Mouse (Mus musculus) spleen, adult 2 months (tissue): ENCODE results near the gene Cdk15. TPM values are rescaled to one million over a fixed set of nuclear protein-coding genes. Genes with fewer than 3 reads are reported as not detected.

ENCODE experiments used
- DNase-seq, 2 experiments: peaks; one replicate each; pipeline versions ENCODE4 v3.0.0 to v3.0.0-alpha.2; 2012 to 2021; ENCODE audit warnings: low spot score in 2 of 2, low read depth in 1 of 2
- H3K27ac ChIP-seq: fragments of 200-500 bp; 2 replicates; pipeline ENCODE4 v1.5.1; 2012; ENCODE audit warnings: low read length, inconsistent platforms; ENCODE audit not compliant: insufficient read depth
- H3K27me3 ChIP-seq: fragments of 200-500 bp; 2 replicates; pipeline ENCODE4 v1.6.1; 2012; ENCODE audit warnings: mild to moderate bottlenecking, moderate library complexity, low read length, inconsistent platforms; ENCODE audit not compliant: control insufficient read depth, insufficient read depth
- H3K36me3 ChIP-seq: fragments of 200-500 bp; 2 replicates; pipeline ENCODE4 v1.6.1; 2012; ENCODE audit warnings: mild to moderate bottlenecking, low read length, inconsistent platforms; ENCODE audit not compliant: control insufficient read depth, insufficient read depth
- H3K4me1 ChIP-seq: fragments of 200-500 bp; 2 replicates; pipeline ENCODE4 v1.6.1; 2011; ENCODE audit warnings: inconsistent platforms; ENCODE audit not compliant: control insufficient read depth, insufficient read depth, insufficient read length
- H3K4me3 ChIP-seq: fragments of 200-500 bp; 2 replicates; pipeline ENCODE4 v1.5.1; 2011; ENCODE audit warnings: mild to moderate bottlenecking, inconsistent platforms; ENCODE audit not compliant: insufficient read depth, insufficient read length; ENCODE audit errors: extremely low read depth
- CTCF ChIP-seq: fragments of 200-500 bp; IDR thresholded peaks from 2 replicates; pipeline ENCODE4 v1.5.1; 2011; ENCODE audit warnings: mild to moderate bottlenecking, inconsistent platforms; ENCODE audit not compliant: insufficient read depth, insufficient read length, insufficient replicate concordance; ENCODE audit errors: extremely low read depth
- POLR2A ChIP-seq: fragments of 200-500 bp; IDR thresholded peaks from 2 replicates; pipeline ENCODE4 v1.6.1; 2011; ENCODE audit warnings: low read depth, low read length, inconsistent platforms
- WGBS: fragments of 180-500 bp; shearing (Covaris S2); methylation state at CpG from one replicate; pipeline ENCODE4 v1.1.7; 2018; 5-methylcytosine and 5-hydroxymethylcytosine counted together
- polyA plus RNA-seq: library from polyadenylated mRNA; depleted of rRNA; stranded (reverse); fragments of >200 nt; gene quantifications from 2 replicates; pipeline ENCODE4 v1.2.3, GENCODE M21; 2012

Gene Cdk15
- polyA plus RNA-seq, 1 experiment = 0.05 TPM

DNA sequence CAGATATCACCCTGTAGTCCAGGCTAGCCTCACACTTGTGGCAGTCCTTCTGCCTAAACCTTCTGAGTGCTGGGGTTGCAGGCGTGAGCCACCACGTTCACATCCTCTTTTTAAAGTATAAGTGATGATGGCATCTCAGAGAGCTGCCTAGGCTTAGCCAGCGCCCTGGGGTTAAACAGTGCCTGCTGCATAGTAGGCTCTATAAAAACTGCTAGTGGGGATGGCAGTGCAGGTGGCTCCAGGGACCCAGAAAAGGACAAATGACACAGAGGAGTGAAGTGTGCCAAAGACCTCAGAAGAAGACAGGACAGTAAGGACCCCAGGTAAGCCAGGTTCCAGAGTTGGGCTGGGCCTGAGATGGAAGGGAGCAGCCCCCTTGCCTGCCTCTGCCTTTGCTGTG is 104.1 kb downstream of the Cdk15 start:
- TF ChIP-seq POLR2A (no peak), CTCF (no peak)
- Histone ChIP-seq H3K4me3 (no peak overlapping the region), H3K4me1 (no peaks in the 10 kb centered on the region), H3K27ac (no peak overlapping the region), H3K36me3 (no peaks in the 10 kb centered on the region), H3K27me3 (no peaks in the 10 kb centered on the region)
- no peak for DNase-seq
- WGBS = 58% methylated on average over 3 of the region's 3 CpGs

DNA sequence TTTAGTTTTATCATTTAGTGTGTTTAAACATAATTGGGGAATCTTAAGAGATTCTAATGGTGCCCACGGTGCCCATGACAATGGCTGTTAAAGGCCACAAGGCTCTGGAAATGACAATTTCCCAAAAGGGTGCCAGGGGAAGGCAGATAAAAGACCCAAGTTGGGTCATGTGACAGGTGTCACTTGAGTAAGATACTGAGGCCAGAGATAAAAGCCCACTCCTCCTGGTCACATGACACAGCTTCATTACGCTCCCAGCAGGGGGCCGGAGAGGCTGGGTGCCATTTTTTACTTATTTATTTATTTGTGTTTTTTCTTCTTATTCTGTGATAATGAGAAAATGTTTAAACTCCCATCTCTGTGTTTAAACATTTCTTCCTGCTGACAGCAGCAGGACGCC is 104.8 kb downstream of the Cdk15 start:
- Histone ChIP-seq H3K36me3 (no peaks in the 10 kb centered on the region), H3K27me3 (no peaks in the 10 kb centered on the region), H3K4me1 (no peaks in the 10 kb centered on the region), H3K4me3 (no peak overlapping the region), H3K27ac (no peak overlapping the region)
- no peak for TF ChIP-seq POLR2A
- no peak for TF ChIP-seq CTCF
- WGBS = 77% methylated on average over 4 of the region's 4 CpGs
- no peak for DNase-seq

DNA sequence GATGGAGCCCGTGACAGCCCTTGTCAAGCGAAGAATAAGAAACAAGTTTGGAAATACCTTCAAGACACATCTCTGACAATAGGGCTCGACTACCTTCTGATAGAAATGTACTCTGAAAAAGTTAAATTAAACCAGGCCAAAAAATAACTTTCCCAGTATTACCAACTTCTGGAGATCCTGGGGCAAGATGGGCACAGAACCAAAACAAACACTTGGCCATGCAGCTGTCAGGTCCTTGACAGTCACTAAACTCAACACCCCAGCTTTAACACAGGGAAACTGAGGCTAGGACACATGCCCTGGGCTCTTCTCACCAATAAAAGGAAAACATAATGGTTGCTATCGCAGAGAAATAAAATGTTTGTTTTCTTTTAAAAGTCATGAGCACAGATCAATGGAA is 105.3 kb downstream of the Cdk15 start:
- DNase-seq = no peak
- 90% methylated on average over 4 of the region's 4 CpGs for WGBS
- Histone ChIP-seq H3K27ac (no peak overlapping the region), H3K36me3 (no peaks in the 10 kb centered on the region), H3K27me3 (no peaks in the 10 kb centered on the region), H3K4me1 (no peaks in the 10 kb centered on the region), H3K4me3 (no peak overlapping the region)
- TF ChIP-seq POLR2A (no peak), CTCF (no peak)

DNA sequence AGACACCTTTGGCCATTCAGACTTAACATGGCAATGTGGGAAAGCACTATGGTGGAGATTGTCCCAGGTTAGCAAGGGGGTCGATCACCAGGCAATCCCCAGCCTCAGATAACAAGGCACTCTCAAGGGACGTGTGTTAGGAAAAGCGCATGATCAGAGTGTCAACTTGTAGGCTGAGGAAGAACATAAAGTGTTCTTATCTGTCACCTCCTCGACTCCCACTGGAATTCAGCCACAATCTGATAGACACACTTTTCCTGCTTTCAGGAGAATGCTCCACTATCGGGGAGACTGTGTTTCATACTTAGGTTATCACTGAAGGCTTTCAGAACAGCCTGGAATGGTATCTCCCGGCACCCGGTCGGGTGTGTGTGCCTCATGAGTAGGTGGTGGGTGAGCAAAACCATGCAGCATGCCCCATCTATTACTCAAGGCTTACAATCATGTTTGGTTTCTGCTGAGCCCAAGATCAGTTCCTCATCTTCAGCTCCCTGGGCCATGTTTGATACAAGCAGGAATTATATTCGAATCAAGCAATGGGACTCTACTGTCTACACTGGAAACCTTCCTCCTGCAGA is 107.8 kb downstream of the Cdk15 start:
- H3K4me1 ChIP-seq = no peaks in the 10 kb centered on the region
- no peak overlapping the region for H3K4me3 ChIP-seq
- DNase-seq = no peak
- 70% methylated on average over 9 of the region's 9 CpGs for WGBS
- no peak overlapping the region for H3K27ac ChIP-seq
- no peaks in the 10 kb centered on the region for H3K27me3 ChIP-seq
- no peaks in the 10 kb centered on the region for H3K36me3 ChIP-seq
- TF ChIP-seq CTCF = no peak
- TF ChIP-seq POLR2A = no peak

DNA sequence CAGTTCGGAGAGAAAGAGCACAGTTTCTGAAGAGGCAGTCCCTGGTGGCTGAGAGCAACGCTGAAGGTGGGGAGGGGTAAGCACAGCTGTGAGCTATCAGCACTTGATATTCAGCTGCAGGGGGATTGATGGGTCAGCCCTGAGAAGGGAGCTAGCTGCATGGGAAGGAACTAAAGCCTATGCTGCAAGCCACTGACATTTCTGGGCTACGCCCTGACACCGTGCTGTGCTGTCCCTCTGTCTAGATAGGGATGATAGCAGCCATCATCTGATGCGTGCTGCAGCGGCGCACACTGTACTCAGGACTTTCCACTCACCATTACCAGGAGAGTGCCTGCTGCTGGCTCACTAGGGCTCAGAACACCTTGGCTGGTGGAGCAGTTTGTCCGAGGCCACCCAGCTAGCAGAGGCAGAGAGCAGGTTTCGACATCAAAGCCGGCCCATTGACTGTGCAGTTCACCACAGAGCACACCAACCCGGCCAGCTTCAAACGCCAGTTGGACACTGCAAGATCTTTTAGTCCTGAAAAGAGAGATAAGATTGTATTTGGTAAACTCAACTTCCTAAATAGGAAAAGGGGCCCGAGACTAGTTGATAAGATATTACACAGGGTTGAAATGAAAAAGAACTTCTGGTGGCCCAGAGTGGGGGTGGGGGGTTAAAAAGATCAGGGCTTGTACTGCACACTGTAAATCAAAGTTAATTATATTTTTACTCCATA is 111.4 kb downstream of the Cdk15 start:
- TF ChIP-seq CTCF (no peak), POLR2A (no peak)
- H3K27ac ChIP-seq = no peak overlapping the region
- no peak for DNase-seq
- no peaks in the 10 kb centered on the region for H3K27me3 ChIP-seq
- WGBS = 32% methylated on average over 13 of the region's 13 CpGs
- no peaks in the 10 kb centered on the region for H3K36me3 ChIP-seq
- H3K4me1 ChIP-seq = no peaks in the 10 kb centered on the region
- no peak overlapping the region for H3K4me3 ChIP-seq

DNA sequence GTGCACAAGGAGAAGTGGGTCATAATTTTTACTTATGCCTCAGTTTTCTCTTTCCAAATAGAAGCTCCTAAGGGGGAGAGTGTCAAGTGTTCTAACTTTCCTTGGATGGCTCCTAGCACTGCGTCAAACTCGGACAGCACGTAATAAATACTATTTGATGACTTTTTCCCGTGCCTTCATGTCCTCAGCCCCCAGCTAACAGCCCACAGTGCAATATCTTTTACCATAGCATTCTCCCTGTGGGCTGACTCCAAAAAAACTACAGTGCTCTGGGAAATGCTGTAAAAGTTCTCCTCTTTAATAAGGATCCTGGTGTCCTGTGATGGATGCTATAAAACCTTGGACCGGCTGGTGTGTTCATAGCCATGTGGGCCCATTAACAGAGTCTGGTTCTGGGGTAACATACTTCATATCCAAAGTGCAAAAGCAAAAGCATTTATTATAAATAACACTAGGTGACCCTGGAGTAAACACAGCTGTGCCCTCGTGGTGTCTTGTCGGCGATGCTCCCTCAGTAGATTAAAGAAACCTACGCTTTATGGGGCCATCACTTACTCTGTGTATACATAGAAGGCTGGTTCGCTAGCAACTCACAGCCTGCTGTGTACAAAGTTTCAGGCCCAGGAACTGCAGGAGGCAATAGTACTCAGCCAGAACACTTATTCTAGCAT is 112.1 kb downstream of the Cdk15 start:
- Histone ChIP-seq H3K27ac (no peak overlapping the region), H3K4me3 (no peak overlapping the region), H3K27me3 (no peaks in the 10 kb centered on the region), H3K36me3 (no peaks in the 10 kb centered on the region), H3K4me1 (no peaks in the 10 kb centered on the region)
- no peak for DNase-seq
- TF ChIP-seq POLR2A (no peak), CTCF (no peak)
- WGBS = 77% methylated on average over 10 of the region's 10 CpGs

DNA sequence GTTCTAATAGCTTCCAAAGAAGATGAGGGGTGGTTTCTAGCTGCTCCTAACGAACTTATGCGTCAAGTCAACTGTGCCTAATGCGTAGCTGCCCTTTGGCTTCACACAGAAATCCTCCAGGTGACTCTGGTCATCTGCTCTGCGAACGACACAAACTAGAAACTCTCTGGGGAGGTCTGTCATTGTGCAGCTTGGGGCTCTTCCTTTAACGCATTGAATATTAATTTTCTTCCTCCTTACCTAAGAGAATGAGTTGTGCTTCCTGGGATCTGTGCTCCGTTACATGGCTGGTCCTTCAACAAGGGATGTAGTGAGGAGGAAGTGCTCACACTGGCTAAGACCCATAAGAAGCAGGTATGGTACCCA is 112.6 kb downstream of the Cdk15 start:
- Histone ChIP-seq H3K27ac (no peak overlapping the region), H3K4me3 (no peak overlapping the region), H3K27me3 (no peaks in the 10 kb centered on the region), H3K4me1 (no peaks in the 10 kb centered on the region), H3K36me3 (no peaks in the 10 kb centered on the region)
- DNase-seq = no peak
- 83% methylated on average over 7 of the region's 7 CpGs for WGBS
- no peak for TF ChIP-seq POLR2A
- TF ChIP-seq CTCF = no peak
